Mouse (Mus musculus) right cerebral cortex, postnatal 14 days (tissue): ENCODE measurements around the gene Plagl1.
A peak's percentile ranks its signal among the peaks of the same experiment; 100 is the strongest.

Experiments
- DNase-seq: peaks from one replicate; pipeline ENCODE4 v3.0.0; 2022

The Plagl1 gene

DNA sequence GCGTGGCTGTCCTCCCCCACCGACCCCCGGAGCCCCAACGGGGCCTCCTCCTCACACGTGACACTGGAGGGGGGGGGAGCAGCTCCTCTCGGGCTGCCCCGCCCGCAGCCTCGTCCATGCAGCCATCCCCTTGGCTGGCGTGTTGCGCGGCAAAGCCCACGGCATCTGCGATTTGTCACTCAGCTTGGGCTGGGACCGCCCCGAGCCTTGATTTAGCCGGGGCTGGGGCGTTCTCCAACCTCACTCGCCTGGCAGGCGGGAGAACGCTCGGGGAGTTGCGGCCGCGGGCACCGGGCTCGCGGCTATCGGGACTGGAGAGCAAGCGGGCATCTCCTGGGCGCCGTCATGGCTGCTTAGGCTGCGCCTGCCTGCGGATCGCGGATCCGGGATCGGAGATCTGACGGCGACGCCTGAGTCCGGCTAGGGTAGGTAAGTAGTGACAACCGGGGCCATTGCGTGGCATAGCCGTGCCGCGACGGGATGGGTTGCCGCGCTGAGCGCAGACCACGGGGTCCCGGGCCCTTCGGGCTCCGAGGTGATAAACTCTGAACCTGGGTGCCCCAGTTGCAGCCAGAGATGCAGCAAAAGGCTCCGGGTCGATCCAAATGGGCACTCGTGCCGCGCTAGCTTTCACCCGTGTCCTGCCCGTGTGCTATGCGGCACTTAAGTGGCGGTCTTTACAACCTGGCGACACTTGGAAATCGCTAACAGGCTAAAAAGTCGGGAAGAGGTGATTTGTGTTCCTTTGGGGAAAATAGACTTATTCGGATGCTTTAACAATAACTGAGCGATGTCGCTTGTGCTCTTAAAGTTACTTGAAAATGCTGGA, 30.5 kb downstream of the Plagl1 start:
- peak; percentile 62 for DNase-seq

DNA sequence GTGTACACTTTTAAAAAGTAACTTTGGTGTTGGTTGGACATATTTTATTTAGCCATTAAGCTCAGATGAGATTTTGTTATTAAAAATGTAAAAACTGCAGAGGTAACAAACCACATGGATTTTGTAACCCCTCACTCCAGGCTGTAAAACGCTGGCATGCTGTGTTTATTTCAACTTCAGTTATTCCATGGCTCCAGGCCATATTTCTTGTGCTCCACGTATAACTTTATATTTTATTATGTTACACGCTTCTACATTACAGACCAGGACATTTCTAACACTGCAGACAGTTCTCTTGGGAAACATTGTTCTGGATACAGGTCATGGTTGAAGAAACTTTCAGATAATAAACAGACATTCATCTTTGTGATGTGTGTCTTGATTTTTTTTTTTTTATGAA, 32.7 kb downstream of the Plagl1 start:
- no peak for DNase-seq

DNA sequence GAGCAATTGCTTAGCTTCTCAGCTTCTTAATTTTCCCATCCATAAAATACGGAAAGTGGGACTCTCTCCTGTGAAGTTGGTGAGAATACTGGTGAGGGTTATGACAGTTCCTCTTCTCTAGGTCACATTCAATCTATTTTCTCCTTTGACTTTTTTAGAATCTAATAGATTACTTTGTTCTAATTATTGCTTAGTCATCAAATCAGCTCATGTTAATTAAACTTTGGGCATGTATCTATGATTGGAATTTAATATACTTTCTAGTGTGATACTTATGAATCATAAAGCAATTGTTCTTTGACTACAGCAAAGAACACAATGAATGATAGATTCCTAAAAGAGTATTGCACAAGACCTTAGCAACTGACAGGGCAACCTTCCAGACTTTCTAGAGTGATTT, 38.6 kb downstream of the Plagl1 start:
- DNase-seq: no peak

DNA sequence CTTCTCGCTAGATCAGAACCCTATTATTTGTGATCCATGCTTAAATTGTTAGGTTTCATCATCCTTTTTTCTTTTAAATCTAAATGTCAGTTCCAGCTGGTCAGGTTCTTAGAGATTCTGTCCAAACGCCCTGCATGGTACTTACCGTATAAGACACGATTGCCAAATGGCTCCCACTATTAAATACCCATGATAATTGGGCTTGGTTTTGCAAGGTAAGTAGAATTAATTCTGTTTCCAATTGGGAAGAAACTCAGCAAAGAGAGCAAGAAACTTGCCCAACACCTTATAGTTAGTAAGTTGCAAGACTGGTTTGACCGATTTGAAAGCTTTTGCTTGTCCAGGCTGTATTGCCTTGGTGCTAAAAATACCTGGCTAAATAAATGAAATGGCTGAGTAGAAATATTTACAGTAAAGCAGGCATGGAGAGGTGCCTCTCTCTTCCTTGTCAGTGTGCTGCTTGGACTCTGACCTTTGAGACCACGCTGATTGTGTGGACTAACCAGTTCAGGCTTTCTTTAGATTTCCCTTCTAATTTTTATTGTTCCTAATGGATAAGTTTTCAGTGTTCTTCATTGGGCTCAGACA, 39.9 kb downstream of the Plagl1 start:
- DNase-seq: no peak

DNA sequence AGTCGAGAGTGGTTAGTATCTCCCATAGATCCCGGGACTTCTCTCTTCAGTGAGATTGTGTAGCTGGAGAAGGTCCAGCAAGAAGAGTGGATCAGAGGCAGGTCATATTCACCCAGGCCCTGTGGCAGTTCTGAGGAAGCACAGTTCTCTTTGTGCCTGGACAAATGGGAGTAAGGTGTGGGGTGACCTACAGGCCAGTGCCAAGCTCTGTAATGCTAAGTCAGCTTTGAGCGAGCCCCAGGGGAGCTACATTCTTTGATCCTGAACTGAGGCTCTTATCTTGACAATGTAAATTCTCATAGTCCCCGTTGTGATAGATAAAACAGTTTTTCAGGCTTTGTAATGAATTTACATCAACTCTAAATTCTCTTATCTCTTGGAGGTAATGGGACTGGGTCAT, 42.1 kb downstream of the Plagl1 start:
- DNase-seq: no peak

DNA sequence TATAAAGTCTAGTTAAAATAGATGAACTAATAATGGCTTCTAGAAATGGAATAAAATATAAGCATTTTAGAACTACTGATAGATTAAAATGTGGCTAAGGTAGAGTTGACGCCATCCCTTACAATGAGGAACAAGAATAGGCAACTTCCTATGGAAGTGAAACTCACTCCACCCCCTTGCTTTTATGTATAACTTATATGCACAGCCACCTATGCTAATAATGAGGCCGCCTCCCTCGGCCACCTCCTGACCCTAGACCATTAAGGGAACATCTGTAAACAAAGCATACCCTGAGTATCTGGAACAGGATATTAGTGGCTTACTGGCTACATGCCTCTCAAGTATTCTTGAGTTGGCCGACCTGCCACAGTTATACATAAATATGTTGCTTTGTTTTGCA, 43.5 kb downstream of the Plagl1 start:
- no peak for DNase-seq

DNA sequence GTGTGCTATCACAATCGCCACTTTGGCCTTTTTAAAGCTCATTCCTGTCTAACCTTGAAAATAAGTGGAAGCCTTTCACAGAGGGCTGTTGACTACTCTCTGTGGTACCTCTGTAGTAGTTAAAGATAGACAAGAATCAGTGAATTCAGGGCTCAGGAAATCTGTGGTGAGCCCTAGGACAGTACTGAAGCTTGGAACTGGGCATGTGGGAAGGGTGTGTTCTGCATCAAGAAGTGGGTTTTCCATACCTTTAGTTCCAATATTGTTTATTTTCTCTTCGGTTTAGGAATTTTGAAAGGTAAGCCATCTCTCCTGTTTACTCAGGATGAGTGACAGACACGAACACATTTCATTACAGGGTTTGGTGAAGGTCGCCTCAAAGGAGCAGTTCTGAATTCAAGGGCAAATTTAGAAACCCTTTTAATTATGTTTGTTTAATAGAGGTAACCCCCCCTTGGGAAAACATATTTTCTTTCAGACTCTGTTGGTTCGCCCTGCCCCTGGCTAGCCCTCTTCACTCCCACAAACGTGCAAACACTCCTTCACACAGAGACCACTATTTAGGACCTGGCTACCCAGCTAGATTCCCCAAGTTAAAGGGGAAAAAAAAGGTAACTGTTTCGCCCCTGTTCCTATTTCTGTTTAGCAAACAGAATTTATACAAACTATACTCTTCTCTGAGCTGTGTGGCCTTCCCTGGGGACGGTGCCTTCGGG, 46.8 kb downstream of the Plagl1 start:
- DNase-seq: no peak

DNA sequence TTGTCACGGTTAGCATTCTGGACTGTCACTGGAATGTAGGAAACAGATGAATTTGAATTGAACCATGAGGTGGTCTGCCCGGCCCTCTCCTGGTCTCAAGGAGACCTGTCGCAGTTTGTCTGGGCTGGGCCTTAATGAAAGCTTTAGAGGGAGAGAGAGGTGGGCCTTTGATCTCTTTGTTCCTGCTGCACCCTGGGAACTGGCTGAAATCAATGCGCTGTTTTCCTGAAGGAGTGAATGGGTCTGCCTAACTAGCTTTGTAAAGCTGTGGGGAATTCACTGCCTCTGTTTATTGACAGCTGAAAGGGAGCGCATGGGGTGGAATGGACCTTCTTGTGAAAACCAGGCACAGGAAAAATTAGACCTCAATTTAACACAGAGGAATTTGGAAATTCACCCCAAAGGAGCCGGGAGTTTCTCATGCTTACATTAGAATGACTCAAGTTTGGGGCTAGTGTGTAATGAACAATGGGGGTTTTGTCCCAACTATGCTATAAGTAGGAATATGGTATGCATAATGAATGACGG, 47.8 kb downstream of the Plagl1 start:
- DNase-seq: no peak

DNA sequence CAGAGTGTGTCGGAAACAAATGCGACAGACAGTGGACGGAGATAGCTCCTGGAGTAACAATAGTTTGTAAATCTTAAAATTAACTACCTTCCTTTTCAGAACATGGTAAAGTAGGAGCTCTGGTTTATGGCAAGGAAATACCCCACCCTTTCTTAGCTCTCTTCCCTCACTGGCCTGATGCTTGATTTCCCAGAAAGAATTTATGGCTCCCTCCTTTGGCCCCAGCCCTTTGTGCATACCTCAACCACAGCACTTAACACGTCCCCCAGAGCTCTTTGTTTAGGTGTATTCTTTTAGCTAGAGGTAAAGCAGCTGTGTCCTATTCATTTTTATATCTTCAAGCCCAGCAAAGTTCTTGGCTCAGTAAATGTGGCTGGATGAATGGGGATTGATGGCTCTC, 48.5 kb downstream of the Plagl1 start:
- no peak for DNase-seq

DNA sequence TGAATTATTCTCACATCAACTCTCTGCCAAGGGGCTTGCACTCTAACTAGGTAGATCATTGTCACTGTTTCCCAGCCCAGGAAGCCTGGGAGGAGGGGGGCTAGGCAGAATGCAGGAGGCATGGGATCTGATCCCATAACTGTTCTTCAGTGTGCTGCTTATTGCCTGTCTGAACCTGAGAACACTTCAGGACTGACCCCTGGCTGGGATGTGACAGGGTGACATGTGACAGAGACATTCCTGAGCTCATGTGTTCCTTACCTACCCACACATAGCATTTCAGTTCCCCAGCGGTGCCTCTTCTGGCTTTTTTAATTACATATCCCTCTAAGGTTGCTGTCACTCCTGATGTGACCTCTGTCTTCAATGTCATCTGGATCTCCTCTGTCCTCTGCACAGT, 49.5 kb downstream of the Plagl1 start:
- no peak for DNase-seq

DNA sequence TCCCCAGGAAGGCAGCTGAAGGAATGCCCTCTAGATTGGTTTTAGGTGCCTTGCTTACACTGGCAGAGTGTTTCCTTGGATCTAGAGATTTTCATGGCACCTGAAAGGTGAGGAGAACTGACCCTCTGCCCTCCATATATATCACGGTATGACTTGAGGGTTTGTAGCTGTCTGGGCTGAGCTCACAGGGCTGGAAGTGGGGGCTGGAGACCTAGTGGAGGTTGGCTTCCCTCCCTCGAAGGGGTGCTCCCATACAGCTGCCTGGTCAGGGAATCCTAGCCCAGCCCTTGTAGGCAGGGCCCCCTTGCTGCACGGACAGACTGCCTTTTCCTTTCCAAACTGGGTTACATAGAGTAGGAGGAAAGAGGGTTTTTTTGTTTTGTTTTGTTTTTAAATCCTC, 52.5 kb downstream of the Plagl1 start:
- no peak for DNase-seq

DNA sequence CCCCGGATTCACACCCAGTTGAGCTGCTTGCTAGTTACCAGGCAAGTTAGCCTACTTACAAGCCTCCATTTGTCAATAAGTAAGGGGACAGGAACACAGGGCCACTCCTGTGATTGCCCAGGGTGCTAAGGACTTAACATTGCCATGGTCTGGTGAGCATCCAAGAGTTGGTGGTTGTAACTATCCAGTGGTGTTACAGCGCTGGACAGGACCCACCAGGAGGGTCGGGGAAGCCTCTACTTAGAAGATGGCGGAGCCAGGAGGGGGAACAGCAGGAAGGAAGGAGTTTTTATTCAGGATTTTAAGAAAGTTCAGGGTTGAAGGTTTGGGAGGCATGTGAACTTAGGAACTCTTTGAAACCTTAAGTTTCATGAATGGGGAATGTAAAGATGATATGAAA, 53.3 kb downstream of the Plagl1 start:
- no peak for DNase-seq

DNA sequence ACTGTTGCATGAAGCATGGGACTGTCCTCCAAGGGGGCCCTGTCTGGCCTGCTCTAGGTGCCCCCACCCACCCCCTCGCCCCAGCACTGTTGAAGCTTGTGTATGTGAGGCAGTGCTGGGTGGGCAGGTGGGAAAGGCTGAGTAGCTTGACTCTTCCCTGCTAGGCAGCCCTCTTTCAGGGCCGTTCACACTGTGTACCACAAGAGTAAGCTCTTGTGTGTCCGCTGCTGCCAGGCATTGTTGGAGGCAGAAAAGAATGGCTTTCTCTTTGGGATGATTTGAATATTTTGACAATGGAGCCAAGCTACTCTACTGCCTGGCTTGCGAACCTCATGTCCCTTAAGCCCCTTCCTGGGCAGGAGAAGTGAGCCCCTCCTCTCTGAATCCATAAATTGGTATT, 54.7 kb downstream of the Plagl1 start:
- DNase-seq: no peak

DNA sequence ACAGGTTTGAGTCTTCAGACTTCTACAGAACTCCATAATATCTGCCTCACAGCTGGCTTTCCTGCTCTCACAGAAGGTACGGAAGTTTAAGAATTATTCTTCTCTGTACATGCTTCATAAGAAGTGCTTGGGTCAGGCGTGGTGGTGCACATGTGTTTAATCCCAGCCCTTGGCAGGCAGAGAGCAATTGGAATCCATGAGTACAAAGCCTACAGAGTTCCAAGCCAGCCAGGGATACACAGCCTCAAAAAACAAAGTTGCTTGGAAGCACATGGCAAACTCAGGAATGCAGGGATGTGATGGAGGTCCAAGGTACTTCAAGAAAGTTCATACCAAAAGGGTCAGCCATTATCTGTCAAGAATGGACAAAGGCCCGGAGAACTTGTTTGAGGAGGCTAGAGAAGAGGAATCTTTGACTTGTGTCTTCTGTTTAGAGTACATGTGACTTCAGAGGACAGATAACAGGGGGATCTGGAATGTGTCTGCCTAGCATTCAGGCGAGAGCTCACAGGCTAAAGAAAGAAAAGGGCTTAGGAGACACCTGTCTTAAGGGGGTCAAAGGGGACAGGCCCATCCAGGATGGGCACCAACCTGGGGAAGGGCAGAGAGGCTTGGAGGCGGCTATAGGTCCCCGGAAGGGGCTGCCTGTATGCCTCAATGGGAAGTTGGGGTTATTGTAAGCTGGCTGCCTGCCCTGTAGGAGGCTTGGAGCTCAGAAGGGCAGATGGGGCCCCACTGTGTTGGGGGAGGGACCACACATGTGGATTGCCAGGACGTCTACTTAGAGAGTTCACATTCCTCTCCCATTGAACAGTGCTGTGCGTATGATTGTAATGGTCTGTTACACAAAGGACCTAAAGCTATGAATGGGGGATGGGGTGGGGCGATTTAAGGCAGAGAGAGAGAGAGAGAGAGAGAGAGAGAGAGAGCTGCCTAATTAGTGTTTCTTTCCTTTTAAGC, 56.7 kb downstream of the Plagl1 start:
- DNase-seq: no peak

DNA sequence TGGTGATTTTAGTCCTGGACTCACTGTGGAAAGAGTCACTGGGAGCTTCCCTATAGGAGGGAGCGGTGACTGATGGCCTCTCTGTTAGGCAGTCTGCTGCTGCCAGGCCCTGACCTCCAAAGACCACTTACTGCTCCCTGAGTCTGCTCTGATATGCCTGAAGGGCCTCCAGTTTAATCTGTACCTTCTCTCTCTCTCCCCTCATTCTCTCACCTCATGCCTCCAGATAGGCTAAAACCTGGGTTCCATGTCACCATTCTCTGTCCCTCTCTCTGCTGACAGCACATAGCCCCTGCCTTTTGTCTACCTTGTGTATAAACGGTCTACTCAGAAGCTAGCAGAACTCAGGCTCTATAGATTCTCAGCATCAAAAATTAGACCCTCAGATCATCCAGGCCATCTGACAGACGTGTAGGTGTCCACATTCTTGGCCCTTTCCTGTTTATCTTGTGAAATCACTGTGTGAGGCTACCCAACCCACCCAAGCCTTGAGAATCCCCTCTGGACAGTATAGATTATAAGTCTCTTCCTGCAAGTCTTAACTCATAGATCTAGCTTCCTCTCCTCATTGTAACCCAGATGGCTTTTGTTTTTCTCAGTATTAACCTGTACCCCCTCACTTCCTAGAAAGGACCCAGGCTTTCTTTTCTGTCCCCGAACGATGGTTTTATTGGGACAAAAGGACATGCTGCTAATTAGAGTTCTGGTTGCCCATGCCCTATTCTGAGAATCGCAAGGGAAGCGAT, 57.9 kb downstream of the Plagl1 start:
- no peak for DNase-seq

DNA sequence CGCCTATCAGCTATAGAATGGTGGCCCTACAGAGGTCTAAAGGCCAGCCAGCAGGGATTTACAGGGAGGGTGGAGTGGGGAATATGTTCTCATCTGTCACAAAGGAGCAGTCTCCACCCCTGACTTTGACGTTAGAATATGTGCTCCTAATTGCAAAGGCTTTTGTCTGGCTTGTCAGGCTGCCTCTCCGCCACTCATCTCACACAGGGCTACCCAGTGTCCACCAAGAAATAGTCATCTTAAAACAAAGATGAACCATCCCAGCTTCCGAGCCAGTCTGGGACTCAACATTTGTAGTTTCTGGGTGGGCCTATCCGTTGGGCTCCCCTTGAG, 58.4 kb downstream of the Plagl1 start:
- no peak for DNase-seq

DNA sequence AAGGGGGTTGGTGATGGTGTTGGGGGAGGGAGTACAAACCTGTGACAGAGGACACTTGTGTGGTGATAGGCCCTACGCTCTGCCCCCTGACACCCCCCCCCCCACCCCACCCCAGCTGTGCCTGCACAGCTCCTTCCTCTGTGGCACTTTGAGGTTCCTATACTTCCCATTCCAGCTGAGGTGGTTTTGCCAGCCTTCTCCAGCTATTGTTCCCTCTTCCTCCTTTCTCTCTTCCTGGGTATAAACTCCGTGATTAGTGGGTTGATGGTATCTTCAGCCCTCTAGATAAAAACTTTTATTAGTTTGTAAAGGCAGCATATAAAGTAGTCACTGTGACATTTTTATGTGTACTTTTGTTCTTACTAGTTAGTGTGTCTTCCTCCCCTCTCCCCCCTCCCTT, 59.0 kb downstream of the Plagl1 start:
- no peak for DNase-seq

DNA sequence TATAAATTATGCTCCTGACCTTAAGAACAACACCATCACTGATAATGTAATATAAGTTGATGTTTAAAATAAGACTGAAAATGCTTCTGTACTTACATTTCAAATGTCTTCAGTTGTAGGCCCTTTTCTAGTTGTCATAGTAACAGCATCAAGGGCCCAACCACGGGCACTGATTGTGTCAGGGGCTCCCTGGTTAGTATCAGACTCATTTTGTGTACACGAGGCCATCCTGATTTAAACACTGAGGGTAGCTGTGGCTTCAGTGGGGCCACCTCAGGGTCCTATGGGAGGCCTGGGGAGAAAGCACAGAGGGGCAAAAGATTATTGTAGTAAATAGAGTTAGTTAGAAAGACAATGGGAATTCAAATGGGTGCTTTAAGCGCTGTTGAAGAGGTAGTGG, 65.5 kb downstream of the Plagl1 start:
- DNase-seq: no peak

DNA sequence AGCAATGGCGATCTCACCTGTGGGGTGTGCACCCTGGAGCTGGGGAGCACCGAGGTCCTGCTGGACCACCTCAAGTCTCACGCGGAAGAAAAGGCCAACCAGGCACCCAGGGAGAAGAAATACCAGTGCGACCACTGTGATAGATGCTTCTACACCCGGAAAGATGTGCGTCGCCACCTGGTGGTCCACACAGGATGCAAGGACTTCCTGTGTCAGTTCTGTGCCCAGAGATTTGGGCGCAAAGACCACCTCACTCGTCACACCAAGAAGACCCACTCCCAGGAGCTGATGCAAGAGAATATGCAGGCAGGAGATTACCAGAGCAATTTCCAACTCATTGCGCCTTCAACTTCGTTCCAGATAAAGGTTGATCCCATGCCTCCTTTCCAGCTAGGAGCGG, 67.0 kb downstream of the Plagl1 start:
- DNase-seq: peak; percentile 23

DNA sequence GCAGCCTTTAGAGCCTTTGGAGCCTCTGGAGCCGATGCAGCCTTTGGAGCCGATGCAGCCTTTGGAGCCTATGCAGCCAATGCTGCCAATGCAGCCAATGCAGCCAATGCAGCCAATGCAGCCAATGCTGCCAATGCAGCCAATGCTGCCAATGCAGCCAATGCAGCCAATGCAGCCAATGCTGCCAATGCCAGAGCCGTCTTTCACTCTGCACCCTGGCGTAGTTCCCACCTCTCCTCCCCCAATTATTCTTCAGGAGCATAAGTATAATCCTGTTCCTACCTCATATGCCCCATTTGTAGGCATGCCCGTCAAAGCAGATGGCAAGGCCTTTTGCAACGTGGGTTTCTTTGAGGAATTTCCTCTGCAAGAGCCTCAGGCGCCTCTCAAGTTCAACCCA, 67.6 kb downstream of the Plagl1 start:
- no peak for DNase-seq

DNA sequence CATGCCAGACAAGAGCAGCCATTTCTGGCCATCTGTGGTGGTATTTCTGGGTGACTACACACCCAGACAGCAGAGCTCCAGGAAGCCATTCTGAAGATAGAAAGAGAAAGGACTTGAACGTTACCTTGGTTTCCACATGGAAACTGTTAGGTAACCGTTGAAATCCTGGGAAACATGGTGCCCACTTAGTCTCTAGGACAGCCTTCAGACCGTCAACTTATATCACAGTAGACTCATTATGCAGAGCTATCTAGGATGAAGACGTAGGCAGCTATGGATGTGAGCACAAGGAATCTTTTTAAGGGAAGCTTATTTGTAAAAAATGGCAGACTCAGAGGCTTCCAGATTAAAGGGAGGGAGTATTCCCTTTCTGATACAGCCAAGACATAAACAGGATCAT, 73.5 kb downstream of the Plagl1 start:
- no peak for DNase-seq

DNA sequence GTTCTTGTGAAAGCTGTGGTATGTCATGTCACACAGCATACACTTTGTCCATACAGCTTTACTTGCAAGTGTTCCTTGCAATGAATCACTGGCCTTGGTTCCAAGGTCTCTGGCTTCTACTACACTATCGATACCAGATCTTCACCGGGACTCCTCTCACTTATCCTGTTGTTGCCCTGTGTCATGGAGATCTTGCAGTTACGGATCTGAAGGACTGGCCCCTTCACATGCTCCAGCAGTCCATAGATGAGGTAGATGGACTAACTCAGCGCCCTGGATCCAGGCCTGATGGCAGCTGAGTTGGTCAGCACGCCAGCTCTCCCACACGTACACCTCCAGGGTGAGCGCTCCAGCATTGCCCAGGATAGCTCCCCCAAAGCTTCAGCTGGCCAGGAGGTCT, 75.0 kb downstream of the Plagl1 start:
- no peak for DNase-seq
